Mouse (Mus musculus) liver, embryonic 14.5 days (tissue): ENCODE measurements around the gene Rimbp2. TPM values are rescaled to one million over a fixed set of nuclear protein-coding genes. Genes with fewer than 3 reads are reported as not detected.

Experiments used
- ATAC-seq: fragments of 200-750 bp; cut with Nextera tagmentation; 2 replicates; pipeline ENCODE4 v1.8.0; 2017; ENCODE audit warnings: moderate number of reproducible peaks, mild to moderate bottlenecking, moderate library complexity; ENCODE audit not compliant: insufficient read depth
- DNase-seq, 3 experiments: peaks; one replicate each; pipeline ENCODE4 v3.0.0-alpha.2; 2012 to 2013; ENCODE audit warnings: low read depth in 3 of 3, low spot score in 3 of 3
- H3K27ac ChIP-seq: fragments of 300-500 bp; sonication (generic); 2 replicates; pipeline ENCODE4 v1.5.1; 2014; ENCODE audit warnings: moderate library complexity, mild to moderate bottlenecking, control low read depth, inconsistent platforms
- H3K27me3 ChIP-seq: fragments of 300-500 bp; sonication (generic); 2 replicates; pipeline ENCODE4 v1.6.1; 2014; ENCODE audit warnings: mild to moderate bottlenecking, low read length, moderate library complexity; ENCODE audit not compliant: control insufficient read depth, insufficient read depth
- H3K36me3 ChIP-seq: fragments of 300-500 bp; sonication (generic); replicated peaks from 2 replicates; pipeline ENCODE4 v1.6.1; 2014; ENCODE audit warnings: low read depth; ENCODE audit not compliant: control insufficient read depth, insufficient read depth
- H3K4me1 ChIP-seq, 2 experiments: fragments of 200-500 bp in 1 of 2; fragments of 300-500 bp in 1 of 2; sonication (generic) in 1 of 2; replicated peaks; 2 replicates each; pipeline ENCODE4 v1.6.1; 2012 to 2014; ENCODE audit warnings: antibody characterized with exemption in 1 of 2, inconsistent platforms in 1 of 2, low read length in 1 of 2; ENCODE audit not compliant: control insufficient read depth in 2 of 2, insufficient read depth in 2 of 2
- H3K4me2 ChIP-seq: fragments of 300-500 bp; sonication (generic); 2 replicates; pipeline ENCODE4 v1.6.1; 2014; ENCODE audit warnings: low read depth, mild to moderate bottlenecking, control low read depth, moderate library complexity
- H3K4me3 ChIP-seq, 2 experiments: fragments of 200-500 bp in 1 of 2; fragments of 300-500 bp in 1 of 2; sonication (generic) in 1 of 2; 2 replicates each; pipeline ENCODE4 v1.5.1; 2012 to 2014; ENCODE audit warnings: low read depth in 2 of 2, low read length in 2 of 2, mild to moderate bottlenecking in 2 of 2, control low read depth in 1 of 2, inconsistent platforms in 1 of 2, moderate library complexity in 1 of 2; ENCODE audit not compliant: insufficient read depth in 1 of 2
- H3K9ac ChIP-seq: fragments of 300-500 bp; sonication (generic); replicated peaks from 2 replicates; pipeline ENCODE4 v1.6.1; 2014; ENCODE audit warnings: mild to moderate bottlenecking, control low read depth, moderate library complexity
- H3K9me3 ChIP-seq: fragments of 300-500 bp; sonication (generic); 2 replicates; pipeline ENCODE4 v1.6.1; 2016; ENCODE audit warnings: low read length, mixed read lengths; ENCODE audit not compliant: control insufficient read depth
- CTCF ChIP-seq: IDR thresholded peaks from 2 replicates; pipeline ENCODE4 v1.5.1; 2016; ENCODE audit warnings: antibody characterized with exemption, low read depth, control low read depth
- EP300 ChIP-seq: IDR thresholded peaks from 2 replicates; pipeline ENCODE4 v1.6.1; 2016; ENCODE audit warnings: antibody characterized with exemption, low read depth
- WGBS: fragments of 180-500 bp; shearing (Covaris S2); extraction: QIAGEN DNeasy Blood & Tissue Kit; methylation state at CpG from one replicate; pipeline ENCODE4 v1.1.7; 2014; ENCODE audit not compliant: insufficient replicate concordance; 5-methylcytosine and 5-hydroxymethylcytosine counted together
- polyA plus RNA-seq, 2 experiments: library from polyadenylated mRNA; depleted of rRNA in 1 of 2; stranded (reverse) in 1 of 2; unstranded in 1 of 2; fragments of >200 nt; fragmentation: Nextera tagmentation in 1 of 2; extraction: Ambion mirVana in 1 of 2; gene quantifications; 2 replicates each; pipeline versions ENCODE4 v1.2.1 to v1.2.3; 2012 to 2014

Rimbp2 gene
- polyA plus RNA-seq, 2 experiments: 0.01 TPM; not detected in 1

- Histone ChIP-seq H3K4me2 (no peak overlapping the region), H3K9me3 (no peaks in the 10 kb centered on the region), H3K27me3 (no peaks in the 10 kb centered on the region), H3K27ac (no peak overlapping the region), H3K9ac (no peak overlapping the region), H3K4me1 (no peaks in the 10 kb centered on the region), H3K4me3 (no peak overlapping the region), H3K36me3 (no peaks in the 10 kb centered on the region)
- ATAC-seq (no peak), DNase-seq (no peak)
- WGBS: 50% methylated on average over 5 of the region's 5 CpGs
- TF ChIP-seq CTCF (no peak), EP300 (no peak)
Observed at GRCm38 (mm10) chr5:128932776-128933175, 20.5 kb downstream of the Rimbp2 start.

- no peak for DNase-seq
- Histone ChIP-seq H3K4me3 (no peak overlapping the region), H3K27me3 (no peaks in the 10 kb centered on the region), H3K4me2 (no peak overlapping the region), H3K36me3 (no peaks in the 10 kb centered on the region), H3K9ac (no peak overlapping the region), H3K9me3 (no peaks in the 10 kb centered on the region), H3K27ac (no peak overlapping the region), H3K4me1 (no peaks in the 10 kb centered on the region)
- 55% methylated on average over 4 of the region's 4 CpGs for WGBS
- no peak for ATAC-seq
- no peak for TF ChIP-seq CTCF
- no peak for TF ChIP-seq EP300
Observed at GRCm38 (mm10) chr5:128925073-128925472, 28.2 kb downstream of the Rimbp2 start.

- 42% methylated on average over 5 of the region's 5 CpGs for WGBS
- ATAC-seq (no peak), DNase-seq (no peak)
- no peak overlapping the region for H3K4me3 ChIP-seq
- H3K9ac ChIP-seq: no peak overlapping the region
- no peak overlapping the region for H3K27ac ChIP-seq
- no peaks in the 10 kb centered on the region for H3K27me3 ChIP-seq
- H3K36me3 ChIP-seq: no peaks in the 10 kb centered on the region
- 0 out of 4 replicates have a peak, but pooled peaks cover 0 to 2% of the 10 kb centered on the region in 2 experiments for H3K4me1 ChIP-seq
- H3K4me2 ChIP-seq: no peak overlapping the region
- TF ChIP-seq CTCF (no peak), EP300 (no peak)
- no peaks in the 10 kb centered on the region for H3K9me3 ChIP-seq
Observed at GRCm38 (mm10) chr5:128920112-128920511, 33.2 kb downstream of the Rimbp2 start.

GRCm38 (mm10) chr5:128917116-128917959, 35.9 kb downstream of the Rimbp2 start:
- Histone ChIP-seq H3K27me3 (no peaks in the 10 kb centered on the region), H3K27ac (no peak overlapping the region), H3K4me2 (no peak overlapping the region), H3K4me1 (0 out of 4 replicates have a peak, but pooled peaks cover 0 to 2% of the 10 kb centered on the region in 2 experiments), H3K9me3 (no peaks in the 10 kb centered on the region), H3K9ac (no peak overlapping the region), H3K36me3 (no peaks in the 10 kb centered on the region), H3K4me3 (no peak overlapping the region)
- ATAC-seq (no peak), DNase-seq (peak; percentile 6 to 17 (median 7))
- 14% methylated on average over 10 of the region's 10 CpGs for WGBS
- no peak for TF ChIP-seq EP300
- TF ChIP-seq CTCF: no peak

- H3K4me1 ChIP-seq: 0 out of 4 replicates have a peak, but pooled peaks cover 0 to 2% of the 10 kb centered on the region in 2 experiments
- no peaks in the 10 kb centered on the region for H3K9me3 ChIP-seq
- no peak overlapping the region for H3K4me2 ChIP-seq
- no peak for TF ChIP-seq EP300
- no peak for ATAC-seq
- 50% methylated on average over 3 of the region's 3 CpGs for WGBS
- no peak overlapping the region for H3K9ac ChIP-seq
- no peaks in the 10 kb centered on the region for H3K36me3 ChIP-seq
- no peaks in the 10 kb centered on the region for H3K27me3 ChIP-seq
- H3K4me3 ChIP-seq: no peak overlapping the region
- no peak for DNase-seq
- H3K27ac ChIP-seq: no peak overlapping the region
Observed at GRCm38 (mm10) chr5:128913820-128914219, 39.5 kb downstream of the Rimbp2 start.
